Mouse (Mus musculus) left cerebral cortex, adult 2 months (tissue): ENCODE data around the gene Tmprss13. TPM values are rescaled to one million over a fixed set of nuclear protein-coding genes. Genes with fewer than 3 reads are reported as not detected.

ENCODE experiments used
- DNase-seq, 2 experiments: peaks; one replicate each; pipeline ENCODE4 v3.0.0; 2021 to 2022; ENCODE audit warnings: low spot score in 2 of 2, mixed read lengths in 1 of 2; ENCODE audit errors: extremely low spot score in 1 of 2
- H3K27ac ChIP-seq: fragments of 200-600 bp; 2 replicates; pipeline ENCODE4 v1.8.1; 2022
- H3K4me3 ChIP-seq: fragments of 200-600 bp; 2 replicates; pipeline ENCODE4 v1.8.1; 2022
- CTCF ChIP-seq: fragments of 200-600 bp; IDR thresholded peaks from 2 replicates; pipeline ENCODE4 v1.8.1; 2022; ENCODE audit warnings: antibody characterized with exemption, mild to moderate bottlenecking, moderate library complexity
- intact Hi-C: fragments of 180-260 bp; cut with DNase I; formaldehyde crosslinking; loops from one replicate; pipeline ENCODE4 v1.15.1; 2025
- total RNA-seq, 2 experiments: library from RNA; stranded (reverse); gene quantifications; 2 replicates each; pipeline ENCODE4 v1.2.3; 2021

Gene Tmprss13
- total RNA-seq, 2 experiments from 2014 or later: not detected

DNA sequence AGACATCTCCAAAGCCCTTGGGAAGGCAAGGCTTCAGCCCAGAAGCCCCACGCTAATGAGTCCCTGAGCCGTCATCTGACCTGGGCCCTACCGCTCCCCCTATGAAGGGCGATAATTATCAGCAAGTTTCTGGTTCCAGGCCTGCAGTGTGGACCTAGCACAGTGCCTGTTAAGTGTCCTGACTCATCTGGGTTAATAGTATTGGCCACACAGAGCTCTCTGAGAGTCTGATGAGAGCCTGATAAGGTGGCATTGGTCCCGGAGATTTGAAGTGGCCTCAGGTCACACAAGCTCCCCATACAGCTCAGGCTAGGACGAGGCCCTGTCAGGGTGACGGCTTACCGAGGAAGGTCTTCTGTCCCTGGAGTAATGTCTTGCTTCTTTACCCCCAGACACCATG, 70.7 kb downstream of the Tmprss13 start:
- intact Hi-C loops: loop anchor here (2.0 kb wide), 1 partner anchor 169 kb away; no protein-coding TSS in a partner anchor
- DNase-seq: no peak
- Histone ChIP-seq H3K27ac (no peak overlapping the region), H3K4me3 (no peak overlapping the region)
- TF ChIP-seq CTCF: no peak

DNA sequence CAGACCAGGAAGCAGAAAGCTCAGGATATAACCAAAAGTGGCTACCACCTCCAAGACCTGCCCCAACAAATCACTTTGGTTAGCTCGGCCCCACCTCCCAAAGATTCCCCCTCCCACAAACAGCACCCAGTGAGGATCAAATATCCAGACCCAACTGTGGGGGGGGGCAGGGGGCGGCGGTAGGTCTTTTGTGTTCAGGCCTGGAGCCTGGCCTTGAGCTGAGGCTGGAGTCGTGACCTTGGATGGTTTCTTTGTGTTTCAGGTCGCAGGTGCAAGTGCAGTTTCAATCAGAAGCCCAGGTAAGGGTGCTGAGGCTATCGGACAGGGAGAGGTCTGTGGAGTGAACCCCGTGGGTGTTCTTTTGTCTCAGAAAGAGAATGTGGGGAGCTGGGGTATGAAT, 72.4 kb downstream of the Tmprss13 start:
- no peak overlapping the region for H3K27ac ChIP-seq
- intact Hi-C loops: no loop called here
- TF ChIP-seq CTCF: no peak
- H3K4me3 ChIP-seq: no peak overlapping the region
- DNase-seq: no peak

DNA sequence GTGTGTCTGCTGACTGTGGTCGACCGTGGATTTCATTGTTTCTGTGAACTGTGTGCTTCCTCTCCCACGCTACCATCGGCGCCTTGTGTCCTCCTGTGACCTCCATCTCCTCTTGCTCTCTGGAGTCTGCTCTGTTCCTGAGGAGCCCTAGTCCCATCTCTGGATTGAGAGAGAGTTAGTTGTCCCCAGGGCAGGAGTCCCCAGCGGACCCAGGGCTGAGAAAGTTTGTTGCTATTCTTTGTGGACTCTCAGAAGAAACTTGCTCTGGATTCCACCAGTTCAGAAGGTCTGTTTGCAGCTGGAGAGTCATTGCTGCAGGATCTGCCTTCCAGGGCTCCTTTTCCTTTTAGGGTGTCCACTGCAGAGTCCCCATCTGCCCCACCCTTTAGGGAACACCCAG, 76.3 kb downstream of the Tmprss13 start:
- intact Hi-C loops: no loop called here
- DNase-seq: no peak
- no peak for TF ChIP-seq CTCF
- Histone ChIP-seq H3K4me3 (no peak overlapping the region), H3K27ac (no peak overlapping the region)

DNA sequence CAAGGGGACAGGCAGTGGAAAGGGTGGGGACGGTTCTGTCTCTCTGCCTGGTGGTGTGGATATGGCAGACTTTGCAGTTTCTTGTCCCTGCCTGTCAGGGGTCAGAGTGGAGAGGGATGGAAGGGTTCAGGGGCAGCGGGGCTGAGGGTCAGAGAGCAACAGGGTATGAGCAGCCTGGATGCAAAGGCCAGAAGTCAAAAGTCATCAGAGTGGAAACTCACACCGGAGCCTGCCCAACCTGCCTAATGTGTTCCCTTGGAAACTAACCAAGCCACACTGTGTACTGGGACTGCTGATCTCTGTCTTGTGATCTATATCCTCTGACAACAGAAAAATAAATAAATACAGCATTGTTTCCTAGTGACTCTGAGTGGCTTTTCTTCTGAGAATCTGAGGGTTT, 76.9 kb downstream of the Tmprss13 start:
- TF ChIP-seq CTCF: no peak
- Histone ChIP-seq H3K27ac (no peak overlapping the region), H3K4me3 (no peak overlapping the region)
- DNase-seq: no peak
- intact Hi-C loops: no loop called here

Other genes starting within 250 kb of the Tmprss13 start
- under 1 TPM; 0.41 to 0.98 TPM for gene Jaml, start 239.9 kb upstream of the Tmprss13 start, total RNA-seq
- gene Scn2b, start 201.3 kb upstream of the Tmprss13 start, total RNA-seq: 100 to 1,000 TPM; 238 to 254 TPM
- gene Scn4b, start 180.7 kb upstream of the Tmprss13 start, total RNA-seq: 10 to 100 TPM; 52.1 to 74.9 TPM
- gene BC049352, start 137.1 kb upstream of the Tmprss13 start, total RNA-seq: under 1 TPM; 0.63 to 0.75 TPM
- gene Tmprss4, start 115.0 kb upstream of the Tmprss13 start, total RNA-seq: not detected
- gene Il10ra, start 50.0 kb upstream of the Tmprss13 start, total RNA-seq: 1 to 10 TPM; 3.0 to 3.3 TPM
- gene Fxyd6, start 51.1 kb downstream of the Tmprss13 start, total RNA-seq: 100 to 1,000 TPM; 106 to 107 TPM
- 1 to 10 TPM; 4.8 to 6.5 TPM for gene Fxyd2, start 80.6 kb downstream of the Tmprss13 start, total RNA-seq
- 10 to 100 TPM; 58.0 to 61.5 TPM for gene Dscaml1, start 107.5 kb downstream of the Tmprss13 start, total RNA-seq